Mouse (Mus musculus) naive thymus-derived CD4-positive, alpha-beta T cell, adult 5 months (primary cell): Measurements from ENCODE around the gene Klk5. TPM values are rescaled to one million over a fixed set of nuclear protein-coding genes. Genes with fewer than 3 reads are reported as not detected.

Experiments used
- polyA plus RNA-seq: library from polyadenylated mRNA; unstranded; fragments of 100-300 nt; shearing (Covaris generic); gene quantifications from one replicate; pipeline ENCODE4 v1.2.1, GENCODE M21; 2017

The Klk5 gene
- not detected for polyA plus RNA-seq

GRCm38 (mm10) chr7:43841701-43842100, at the start of gene Klk5:
Gene Klk5 (plus strand): TSS chr7:43841971.

DNA sequence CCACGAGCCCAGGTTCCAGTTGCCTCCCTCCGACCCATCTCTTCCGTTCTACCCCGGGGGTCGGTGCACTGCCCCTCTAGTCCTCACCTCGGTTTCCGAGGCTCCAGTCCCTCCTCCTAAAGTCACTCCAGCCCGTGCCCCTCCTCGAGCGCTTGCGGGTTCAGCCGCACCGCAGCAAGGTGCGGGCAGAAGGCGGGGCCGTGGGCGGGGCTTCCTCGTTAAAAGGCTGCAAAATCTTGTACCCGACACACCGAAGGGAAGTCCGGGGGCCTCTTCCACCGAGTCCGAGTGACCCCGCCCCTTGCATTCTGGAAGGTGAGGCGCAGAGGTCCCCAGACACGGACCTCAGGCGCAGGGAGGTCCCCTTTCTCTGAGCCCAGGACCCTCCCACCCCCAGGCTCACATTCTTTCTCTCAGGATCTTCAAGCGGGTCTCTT, 44.4 kb upstream of the Klk5 start, which contains the start of gene Klk8:
Gene Klk8 (plus strand): TSS at position 245 of the 437 bp plus-strand sequence.

DNA sequence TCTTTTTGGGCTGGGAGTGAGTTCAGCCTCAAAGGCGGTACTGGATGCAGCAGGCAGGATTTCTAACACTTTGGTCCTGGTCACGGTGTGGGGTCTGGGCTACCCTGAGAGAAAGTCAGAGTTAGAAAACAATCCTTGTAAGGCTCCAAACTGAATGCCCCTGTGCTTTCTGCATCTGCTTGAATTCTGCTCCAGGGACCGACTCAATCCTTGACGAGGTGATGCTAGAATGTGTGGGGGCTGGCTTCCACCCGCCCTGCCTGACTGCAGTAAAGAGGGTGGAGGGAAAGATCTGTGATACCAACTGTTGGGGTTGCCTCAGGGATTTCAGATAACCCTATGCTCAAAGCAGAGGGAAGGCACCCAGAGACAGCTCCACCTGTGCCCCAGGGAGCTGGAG, 30.8 kb upstream of the Klk5 start, which contains the start of gene Klk7:
Gene Klk7 (plus strand): TSS at position 301 of the 400 bp plus-strand sequence.

GRCm38 (mm10) chr7:43824199-43824598, 17.6 kb upstream of the Klk5 start, which contains the start of gene Klk6:
Gene Klk6 (plus strand): TSS chr7:43824499.

GRCm38 (mm10) chr7:43880912-43881311, 39.1 kb downstream of the Klk5 start, which contains the start of gene Klk4:
Gene Klk4 (plus strand): TSS chr7:43881160.

Other genes starting within 250 kb of the Klk5 start
- not detected for gene Zfp819, start 234.8 kb upstream of the Klk5 start, polyA plus RNA-seq
- gene Ceacam18, start 207.3 kb upstream of the Klk5 start, polyA plus RNA-seq = not detected
- 0.50 TPM for gene Siglece, start 181.8 kb upstream of the Klk5 start, polyA plus RNA-seq
- gene Ctu1, start 170.0 kb upstream of the Klk5 start, polyA plus RNA-seq = 6.1 TPM
- not detected for gene Klk14, start 151.6 kb upstream of the Klk5 start, polyA plus RNA-seq
- not detected for gene Klk13, start 129.4 kb upstream of the Klk5 start, polyA plus RNA-seq
- not detected for gene Klk12, start 73.1 kb upstream of the Klk5 start, polyA plus RNA-seq
- not detected for gene Klk11, start 67.4 kb upstream of the Klk5 start, polyA plus RNA-seq
- gene Klk10, start 60.9 kb upstream of the Klk5 start, polyA plus RNA-seq = not detected
- not detected for gene Klk9, start 50.1 kb upstream of the Klk5 start, polyA plus RNA-seq
- 69.3 TPM for gene Klk8, start 44.4 kb upstream of the Klk5 start, polyA plus RNA-seq
- gene Klk7, start 30.7 kb upstream of the Klk5 start, polyA plus RNA-seq = not detected
- not detected for gene Klk6, start 17.5 kb upstream of the Klk5 start, polyA plus RNA-seq
- gene Klk4, start 39.2 kb downstream of the Klk5 start, polyA plus RNA-seq = not detected
- gene Klk15, start 91.8 kb downstream of the Klk5 start, polyA plus RNA-seq = not detected
- not detected for gene Klk1b8, start 108.7 kb downstream of the Klk5 start, polyA plus RNA-seq
- not detected for gene Klk1b1, start 124.8 kb downstream of the Klk5 start, polyA plus RNA-seq
- not detected for gene Klk1b9, start 134.1 kb downstream of the Klk5 start, polyA plus RNA-seq
- not detected for gene Klk1b11, start 153.9 kb downstream of the Klk5 start, polyA plus RNA-seq
- gene Klk1b26, start 170.2 kb downstream of the Klk5 start, polyA plus RNA-seq = not detected
- gene Klk1b27, start 210.3 kb downstream of the Klk5 start, polyA plus RNA-seq = not detected